In the genomic region with DNA sequence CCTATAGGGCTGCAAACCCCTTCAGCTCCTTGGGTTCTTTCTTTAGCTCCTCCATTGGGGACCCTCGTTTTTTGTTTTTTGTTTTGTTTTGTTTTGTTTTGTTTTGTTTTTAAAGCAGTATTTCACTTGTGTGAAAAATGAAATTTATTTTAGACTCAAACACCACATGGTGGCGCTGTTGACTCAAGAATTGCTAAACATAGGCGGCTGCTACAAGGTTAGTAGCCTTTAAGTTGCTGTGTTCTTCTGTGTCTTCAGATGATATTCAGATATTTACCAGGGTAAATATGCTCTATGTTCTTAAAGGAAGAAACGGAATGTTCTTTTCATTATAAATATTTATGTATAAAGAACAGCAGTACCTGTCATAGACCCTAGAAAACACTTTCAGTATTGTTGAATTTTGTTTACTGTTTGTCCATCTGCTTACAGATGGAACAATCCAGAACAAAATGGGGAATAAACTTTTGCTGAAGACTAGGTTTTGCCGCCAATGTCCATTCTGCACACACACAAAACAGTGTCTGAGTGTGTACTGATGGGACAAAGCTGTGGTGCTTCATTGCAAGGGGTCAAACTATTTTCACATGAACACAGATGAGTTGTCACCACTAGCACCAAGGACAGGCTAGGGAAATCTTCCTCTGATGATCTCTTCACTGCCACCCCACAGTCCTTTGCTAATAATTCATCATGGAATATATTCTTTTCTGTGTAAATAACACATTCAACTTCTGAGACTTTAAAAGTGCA, we compare ENCODE assay signal across 8 mouse cellular contexts.
DNase-seq lines count a peak whose midpoint lies in the region; ATAC-seq and TF ChIP-seq lines count a peak whose summit lies in the region.
"Had no signal": no experiment of that assay in that cellular context is flagged by ENCODE, and none has a peak within 500 bp of the region (broad histone marks: within the 10 kb centered on the region; RNA-seq: fewer than 3 reads in every experiment).

No protein-coding gene starts in this region.

- DNase-seq in 3134 (ENCODE audit: extremely low read depth, insufficient read length, low spot score) = peak; percentile 5
- peak; percentile 67 to 71 for DNase-seq in B cell, adult 2 months
- DNase-seq in c-Kit-positive CD71-negative TER-119-negative erythroid progenitor cells, embryonic 14.5 days (ENCODE audit: low read depth) = peak; percentile 62
- peak; percentile 62 for DNase-seq in forelimb bud, embryonic 11.5 days (ENCODE audit: low read depth, low spot score)
- DNase-seq in kidney, postnatal 10 days = peak; percentile 75
- DNase-seq in lung, postnatal 0 days (ENCODE audit: low spot score) = peak; percentile 71
- DNase-seq in retina, postnatal 7 days (ENCODE audit: low read depth, low spot score) = peak; percentile 46

- H3K9me3 ChIP-seq in lung, postnatal 0 days (ENCODE audit: low read length) = no peaks in the 10 kb centered on the region
- H3K9me3 ChIP-seq: heart, embryonic 13.5 days had no signal

- no peaks in the 10 kb centered on the region for H3K36me3 ChIP-seq in lung, postnatal 0 days (ENCODE audit: insufficient read depth, low read length)
- H3K36me3 ChIP-seq: heart, embryonic 13.5 days had no signal

- H3K27ac ChIP-seq in lung, postnatal 0 days (ENCODE audit: low read length) = no peak overlapping the region
- H3K27ac ChIP-seq: heart, embryonic 13.5 days had no signal

- no peak overlapping the region for H3K4me3 ChIP-seq in lung, postnatal 0 days (ENCODE audit: low read depth, low read length)
- H3K4me3 ChIP-seq: heart, embryonic 13.5 days had no signal

- ATAC-seq in lung, postnatal 0 days = peak; percentile 78

- 5% methylated on average over 5 of the region's 5 CpGs for WGBS in lung, postnatal 0 days

- no peaks in the 10 kb centered on the region for H3K4me1 ChIP-seq in lung, postnatal 0 days (ENCODE audit: insufficient read depth, low read depth, low read length)
- H3K4me1 ChIP-seq: heart, embryonic 13.5 days had no signal

- peak; percentile 93 for TF ChIP-seq EP300 in lung, postnatal 0 days (IDR thresholded peaks at IDR 0.05)

- no peaks in the 10 kb centered on the region for H3K27me3 ChIP-seq in lung, postnatal 0 days (replicated peaks; ENCODE audit: insufficient read depth, low read length)
- H3K27me3 ChIP-seq: heart, embryonic 13.5 days had no signal

- peak; percentile 63 for TF ChIP-seq CTCF in lung, postnatal 0 days (IDR thresholded peaks at IDR 0.05)

- H3K9ac ChIP-seq in lung, postnatal 0 days (replicated peaks; ENCODE audit: low read depth) = no peak overlapping the region
- H3K9ac ChIP-seq: heart, embryonic 13.5 days had no signal

- no peak overlapping the region for H3K4me2 ChIP-seq in lung, postnatal 0 days (replicated peaks; ENCODE audit: low read depth, low read length)
- H3K4me2 ChIP-seq: heart, embryonic 13.5 days had no signal

Comparison
In these comparisons a context has a peak if more than half of its experiments do, and no peak if none do; other contexts are left out.
1. DNase-seq: peak in every context shown above with its lines; median percentile 75 in kidney, postnatal 10 days; 71 in lung, postnatal 0 days; 69 in B cell, adult 2 months; 62 in c-Kit-positive CD71-negative TER-119-negative erythroid progenitor cells, embryonic 14.5 days; 62 in forelimb bud, embryonic 11.5 days; 46 in retina, postnatal 7 days; 5 in 3134.